Mouse (Mus musculus): ENCODE measurements around the gene Caskin2. TPM values are rescaled to one million over a fixed set of nuclear protein-coding genes. Genes with fewer than 3 reads are reported as not detected.

Gene Caskin2
- total and polyA plus RNA-seq, 3 experiments = 0.04 to 0.33 TPM; not detected in 1

- DNase-seq (ENCODE audit: low spot score) (no peak), ATAC-seq (ENCODE audit: extremely low read depth, insufficient number of reproducible peaks, low FRiP score, poor library complexity, severe bottlenecking) (no peak)
- no peaks in the 10 kb centered on the region for H3K36me3 ChIP-seq (replicated peaks)
- H3K27me3 ChIP-seq (ENCODE audit: insufficient read depth, low read length) = peaks cover 80% of the 10 kb centered on the region
- H3K9me3 ChIP-seq (replicated peaks) = no peaks in the 10 kb centered on the region
- H3K4me3 ChIP-seq (ENCODE audit: low read depth, low read length) = no peak overlapping the region
- H3K4me1 ChIP-seq (ENCODE audit: insufficient read depth, low read depth, low read length) = peaks cover 47% of the 10 kb centered on the region
- TF ChIP-seq POLR2AphosphoS5 (IDR thresholded peaks at IDR 0.05; ENCODE audit: insufficient replicate concordance, low read depth, low read length) (no peak), GATA1 (IDR thresholded peaks at IDR 0.05; ENCODE audit: borderline replicate concordance, low read length) (no peak), GATA2 (IDR thresholded peaks at IDR 0.05; ENCODE audit: borderline replicate concordance, low read depth, low read length) (no peak), CTCF (IDR thresholded peaks at IDR 0.05; ENCODE audit: low read depth, low read length) (no peak), TAL1 (conservative IDR thresholded peaks at IDR 0.05; ENCODE audit: low read depth, low read length) (no peak)
Observed at GRCm38 (mm10) chr11:115809311-115809781, 4.1 kb downstream of the Caskin2 start.

- no peaks in the 10 kb centered on the region for H3K36me3 ChIP-seq (replicated peaks)
- TF ChIP-seq TAL1 (conservative IDR thresholded peaks at IDR 0.05; ENCODE audit: low read depth, low read length) (no peak), GATA1 (IDR thresholded peaks at IDR 0.05; ENCODE audit: borderline replicate concordance, low read length) (no peak), CTCF (IDR thresholded peaks at IDR 0.05; ENCODE audit: low read depth, low read length) (no peak), POLR2AphosphoS5 (IDR thresholded peaks at IDR 0.05; ENCODE audit: insufficient replicate concordance, low read depth, low read length) (no peak), GATA2 (IDR thresholded peaks at IDR 0.05; ENCODE audit: borderline replicate concordance, low read depth, low read length) (no peak)
- H3K9me3 ChIP-seq (replicated peaks) = no peaks in the 10 kb centered on the region
- peak; percentile 33 for DNase-seq (ENCODE audit: low spot score)
- ATAC-seq (ENCODE audit: extremely low read depth, insufficient number of reproducible peaks, low FRiP score, poor library complexity, severe bottlenecking) = no peak
- peaks cover 81% of the 10 kb centered on the region for H3K27me3 ChIP-seq (ENCODE audit: insufficient read depth, low read length)
- peaks cover 42% of the 10 kb centered on the region for H3K4me1 ChIP-seq (ENCODE audit: insufficient read depth, low read depth, low read length)
- no peak overlapping the region; the same call in 1 of the 2 replicates for H3K4me3 ChIP-seq (ENCODE audit: low read depth, low read length)
Observed at GRCm38 (mm10) chr11:115808696-115809310, 4.6 kb downstream of the Caskin2 start.

- H3K4me1 ChIP-seq (ENCODE audit: insufficient read depth, low read depth, low read length) = peaks cover 33% of the 10 kb centered on the region
- no peak for TF ChIP-seq POLR2AphosphoS5 (IDR thresholded peaks at IDR 0.05; ENCODE audit: insufficient replicate concordance, low read depth, low read length)
- no peak for TF ChIP-seq GATA1 (IDR thresholded peaks at IDR 0.05; ENCODE audit: borderline replicate concordance, low read length)
- TF ChIP-seq CTCF (IDR thresholded peaks at IDR 0.05; ENCODE audit: low read depth, low read length) = no peak
- TF ChIP-seq GATA2 (IDR thresholded peaks at IDR 0.05; ENCODE audit: borderline replicate concordance, low read depth, low read length) = no peak
- TF ChIP-seq TAL1 (conservative IDR thresholded peaks at IDR 0.05; ENCODE audit: low read depth, low read length) = no peak
- no peak for DNase-seq (ENCODE audit: low spot score)
- peaks cover 82% of the 10 kb centered on the region for H3K27me3 ChIP-seq (ENCODE audit: insufficient read depth, low read length)
- no peak for ATAC-seq (ENCODE audit: extremely low read depth, insufficient number of reproducible peaks, low FRiP score, poor library complexity, severe bottlenecking)
- H3K4me3 ChIP-seq (ENCODE audit: low read depth, low read length) = no peak overlapping the region
- no peaks in the 10 kb centered on the region for H3K9me3 ChIP-seq (replicated peaks)
- H3K36me3 ChIP-seq (replicated peaks) = no peaks in the 10 kb centered on the region
Observed at GRCm38 (mm10) chr11:115807971-115808370, 5.5 kb downstream of the Caskin2 start.

- no peaks in the 10 kb centered on the region for H3K36me3 ChIP-seq (replicated peaks)
- peaks cover 27% of the 10 kb centered on the region for H3K4me1 ChIP-seq (ENCODE audit: insufficient read depth, low read depth, low read length)
Observed at GRCm38 (mm10) chr11:115807306-115807705, 6.1 kb downstream of the Caskin2 start.

GRCm38 (mm10) chr11:115806154-115806553 is 7.3 kb downstream of the Caskin2 start:
- peaks cover 27% of the 10 kb centered on the region for H3K4me1 ChIP-seq (ENCODE audit: insufficient read depth, low read depth, low read length)
- peaks cover 77% of the 10 kb centered on the region for H3K27me3 ChIP-seq (ENCODE audit: insufficient read depth, low read length)
- TF ChIP-seq GATA1 (IDR thresholded peaks at IDR 0.05; ENCODE audit: borderline replicate concordance, low read length) (no peak), POLR2AphosphoS5 (IDR thresholded peaks at IDR 0.05; ENCODE audit: insufficient replicate concordance, low read depth, low read length) (no peak), CTCF (IDR thresholded peaks at IDR 0.05; ENCODE audit: low read depth, low read length) (no peak), GATA2 (IDR thresholded peaks at IDR 0.05; ENCODE audit: borderline replicate concordance, low read depth, low read length) (no peak), TAL1 (conservative IDR thresholded peaks at IDR 0.05; ENCODE audit: low read depth, low read length) (no peak)
- ATAC-seq (ENCODE audit: extremely low read depth, insufficient number of reproducible peaks, low FRiP score, poor library complexity, severe bottlenecking) = no peak
- DNase-seq (ENCODE audit: low spot score) = no peak
- H3K36me3 ChIP-seq (replicated peaks) = no peaks in the 10 kb centered on the region
- H3K9me3 ChIP-seq (replicated peaks) = no peaks in the 10 kb centered on the region
- H3K4me3 ChIP-seq (ENCODE audit: low read depth, low read length) = no peak overlapping the region

More at GRCm38 (mm10) chr11:115807306-115807705, 6.1 kb downstream of the Caskin2 start:
- TF ChIP-seq GATA2 (IDR thresholded peaks at IDR 0.05; ENCODE audit: borderline replicate concordance, low read depth, low read length) (no peak), TAL1 (conservative IDR thresholded peaks at IDR 0.05; ENCODE audit: low read depth, low read length) (no peak), GATA1 (IDR thresholded peaks at IDR 0.05; ENCODE audit: borderline replicate concordance, low read length) (no peak), CTCF (IDR thresholded peaks at IDR 0.05; ENCODE audit: low read depth, low read length) (no peak), POLR2AphosphoS5 (IDR thresholded peaks at IDR 0.05; ENCODE audit: insufficient replicate concordance, low read depth, low read length) (no peak)
- DNase-seq (ENCODE audit: low spot score) = no peak
- ATAC-seq (ENCODE audit: extremely low read depth, insufficient number of reproducible peaks, low FRiP score, poor library complexity, severe bottlenecking) = no peak
- Histone ChIP-seq H3K9me3 (replicated peaks) (no peaks in the 10 kb centered on the region), H3K27me3 (ENCODE audit: insufficient read depth, low read length) (peaks cover 82% of the 10 kb centered on the region), H3K4me3 (ENCODE audit: low read depth, low read length) (no peak overlapping the region)

- no peak for DNase-seq (ENCODE audit: low spot score)
- ATAC-seq (ENCODE audit: extremely low read depth, insufficient number of reproducible peaks, low FRiP score, poor library complexity, severe bottlenecking) = no peak
- peaks cover 65% of the 10 kb centered on the region for H3K27me3 ChIP-seq (ENCODE audit: insufficient read depth, low read length)
- peaks cover 23% of the 10 kb centered on the region for H3K4me1 ChIP-seq (ENCODE audit: insufficient read depth, low read depth, low read length)
- H3K9me3 ChIP-seq (replicated peaks) = no peaks in the 10 kb centered on the region
- H3K4me3 ChIP-seq (ENCODE audit: low read depth, low read length) = no peak overlapping the region
- H3K36me3 ChIP-seq (replicated peaks) = peaks cover 3% of the 10 kb centered on the region
- TF ChIP-seq GATA1 (IDR thresholded peaks at IDR 0.05; ENCODE audit: borderline replicate concordance, low read length) (no peak), POLR2AphosphoS5 (IDR thresholded peaks at IDR 0.05; ENCODE audit: insufficient replicate concordance, low read depth, low read length) (no peak)
Observed at GRCm38 (mm10) chr11:115805005-115805404, 8.4 kb downstream of the Caskin2 start.

All from G1E (cell line).